Mouse (Mus musculus): Measurements from ENCODE around the gene Prkd2.

DNA sequence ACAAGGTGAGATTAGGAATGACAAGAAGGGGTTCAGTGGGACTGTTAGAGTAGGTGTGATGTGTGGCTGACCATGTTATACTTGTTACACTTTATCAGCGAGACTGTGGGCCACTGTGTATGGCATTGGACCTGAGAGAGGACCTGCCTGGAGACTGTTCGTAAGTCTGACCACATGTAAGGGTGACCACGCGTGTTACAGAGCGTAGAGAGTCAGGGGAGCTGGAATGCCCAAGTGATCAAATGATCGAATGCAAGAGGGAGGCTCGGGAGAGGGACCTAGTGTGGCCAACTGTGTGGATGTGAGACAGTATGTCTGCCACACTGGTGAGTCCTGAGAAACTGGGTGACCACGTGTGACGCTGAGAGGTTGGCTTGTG, 49.6 kb downstream of the Prkd2 start:
- no peak for TF ChIP-seq CTCF (conservative IDR thresholded peaks at IDR 0.05 in 1 of 2, IDR thresholded peaks at IDR 0.05 in 1 of 2; ENCODE audit: low read depth in 2 of 2, low read length in 2 of 2)
- no peak for TF ChIP-seq ELF1 (IDR thresholded peaks at IDR 0.05; ENCODE audit: low read depth, low read length)
- TF ChIP-seq TBP (conservative IDR thresholded peaks at IDR 0.05; ENCODE audit: low read depth, low read length), result no peak
- no peak for TF ChIP-seq POLR2A (IDR thresholded peaks at IDR 0.05; ENCODE audit: low read depth, low read length)
- no peak for TF ChIP-seq MAFK (IDR thresholded peaks at IDR 0.05; ENCODE audit: insufficient replicate concordance, low read length)
- TF ChIP-seq USF1 (IDR thresholded peaks at IDR 0.05; ENCODE audit: low read depth, low read length), result no peak
- TF ChIP-seq PAX5 (IDR thresholded peaks at IDR 0.05; ENCODE audit: low read length), result no peak
- no peak for TF ChIP-seq POLR2AphosphoS2 (IDR thresholded peaks at IDR 0.05; ENCODE audit: low read depth, low read length)
- no peak for TF ChIP-seq ZNF384 (IDR thresholded peaks at IDR 0.05; ENCODE audit: low read depth, low read length)
- no peak for TF ChIP-seq USF2 (conservative IDR thresholded peaks at IDR 0.05; ENCODE audit: low read depth, low read length)
- no peak for TF ChIP-seq ZMIZ1 (IDR thresholded peaks at IDR 0.05; ENCODE audit: low read depth, low read length)
- TF ChIP-seq RCOR1 (conservative IDR thresholded peaks at IDR 0.05; ENCODE audit: low read depth, low read length), result no peak
